In genomic region chr11:114217245-114217757, GRCm38 (mm10) we compare ENCODE assay signal across 9 mouse cellular contexts.
DNase-seq lines count a peak whose midpoint lies in the region; ATAC-seq lines count a peak whose summit lies in the region.
"Had no signal": no experiment of that assay in that cellular context is flagged by ENCODE, and none has a peak within 500 bp of the region (broad histone marks: within the 10 kb centered on the region; RNA-seq: fewer than 3 reads in every experiment).

No protein-coding gene starts in this region.

- 0 out of 2 replicates have a peak, but pooled peaks have one; percentile 26 for ATAC-seq in granulocyte monocyte progenitor cell, adult 5-6 weeks (replicated peaks; ENCODE audit: poor library complexity, severe bottlenecking)

- peaks cover 24% of the 10 kb centered on the region; the same call in 1 of the 2 replicates for H3K27me3 ChIP-seq in heart, embryonic 10.5 days (ENCODE audit: insufficient read depth, poor library complexity, severe bottlenecking)
- H3K27me3 ChIP-seq in midbrain, embryonic 10.5 days (ENCODE audit: low read depth, poor library complexity, severe bottlenecking) = peaks cover 45% of the 10 kb centered on the region

- DNase-seq in heart, embryonic 10.5 days (ENCODE audit: low spot score) = peak; percentile 80
- DNase-seq in heart, postnatal 36 days = no peak
- DNase-seq in R1 (ENCODE audit: low read depth, low spot score) = peak; percentile 72
- DNase-seq in midbrain, embryonic 10.5 days (ENCODE audit: low spot score) = peak; percentile 78
- DNase-seq in gastrocnemius, postnatal 14 days = no peak
- DNase-seq in adrenal gland, adult 18-20 months (ENCODE audit: low spot score in 2 of 2) = no peak
- no peak for DNase-seq in frontal cortex, adult 2 months (ENCODE audit: extremely low spot score in 1 of 2, low spot score in 1 of 2)
- DNase-seq: layer of hippocampus, postnatal 36 days had no signal

- 2% methylated on average over 15 of the region's 15 CpGs for WGBS in heart, embryonic 10.5 days
- 1% methylated on average over 15 of the region's 15 CpGs for WGBS in midbrain, embryonic 10.5 days

- peaks cover 34% of the 10 kb centered on the region for H3K4me1 ChIP-seq in heart, embryonic 10.5 days
- peaks cover 40% of the 10 kb centered on the region for H3K4me1 ChIP-seq in midbrain, embryonic 10.5 days

- H3K9me3 ChIP-seq in heart, embryonic 10.5 days = no peaks in the 10 kb centered on the region
- H3K9me3 ChIP-seq in midbrain, embryonic 10.5 days (replicated peaks) = 0 out of 2 replicates have a peak, but pooled peaks cover 2% of the 10 kb centered on the region

- peak overlapping the region; percentile 60 for H3K4me3 ChIP-seq in heart, embryonic 10.5 days
- H3K4me3 ChIP-seq in midbrain, embryonic 10.5 days = peak overlapping the region; percentile 50

- intact Hi-C loops in heart, postnatal 36 days (cut with DNase I) = no loop called here
- intact Hi-C loops in gastrocnemius, postnatal 14 days (cut with DNase I; ENCODE audit: low total_unique reads) = no loop called here

- no peaks in the 10 kb centered on the region for H3K36me3 ChIP-seq in heart, embryonic 10.5 days
- no peaks in the 10 kb centered on the region for H3K36me3 ChIP-seq in midbrain, embryonic 10.5 days

- H3K27ac ChIP-seq in heart, embryonic 10.5 days = peak overlapping the region; percentile 76
- peak overlapping the region; percentile 80 for H3K27ac ChIP-seq in midbrain, embryonic 10.5 days (replicated peaks)

Comparison
In these comparisons a context has a peak if more than half of its experiments do, and no peak if none do; other contexts are left out.
1. DNase-seq: peak in heart, embryonic 10.5 days (single experiment), R1 (single experiment) and midbrain, embryonic 10.5 days (single experiment); none in heart, postnatal 36 days (0 of 2), gastrocnemius, postnatal 14 days (single experiment), adrenal gland, adult 18-20 months (0 of 2) and frontal cortex, adult 2 months (0 of 2).